Mouse (Mus musculus) T-cell, adult 2 months (primary cell): ENCODE data around the gene Mkrn1.
"Not testable (repeated sequence)": the region's sequence is repeated elsewhere in the genome, so short reads cannot be mapped to it uniquely, and the experiment has no call there.

Experiments used
- DNase-seq: peaks from one replicate; pipeline ENCODE4 v3.0.0; 2022; ENCODE audit warnings: low spot score

Gene Mkrn1

DNA sequence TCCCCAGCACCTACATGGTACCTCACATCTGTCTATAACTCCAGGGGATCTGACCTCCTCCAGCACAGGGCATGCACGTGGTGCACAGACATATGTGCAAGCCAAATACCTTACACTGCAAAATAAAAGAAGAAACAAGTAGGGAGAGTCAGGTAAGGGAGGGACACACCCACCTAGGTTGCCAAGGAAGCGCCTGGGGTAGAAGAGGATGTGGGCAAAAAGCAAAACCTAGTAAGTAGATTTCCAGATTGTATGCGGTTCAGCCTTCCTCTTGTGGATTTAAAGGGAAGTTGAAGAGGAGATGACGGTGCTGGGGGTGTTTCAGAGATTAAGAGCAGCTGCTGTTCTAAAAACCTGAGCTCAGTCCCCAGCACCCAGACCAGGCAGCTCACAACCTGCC lies 41.0 kb downstream of the Mkrn1 start:
- peak; percentile 89 for DNase-seq

DNA sequence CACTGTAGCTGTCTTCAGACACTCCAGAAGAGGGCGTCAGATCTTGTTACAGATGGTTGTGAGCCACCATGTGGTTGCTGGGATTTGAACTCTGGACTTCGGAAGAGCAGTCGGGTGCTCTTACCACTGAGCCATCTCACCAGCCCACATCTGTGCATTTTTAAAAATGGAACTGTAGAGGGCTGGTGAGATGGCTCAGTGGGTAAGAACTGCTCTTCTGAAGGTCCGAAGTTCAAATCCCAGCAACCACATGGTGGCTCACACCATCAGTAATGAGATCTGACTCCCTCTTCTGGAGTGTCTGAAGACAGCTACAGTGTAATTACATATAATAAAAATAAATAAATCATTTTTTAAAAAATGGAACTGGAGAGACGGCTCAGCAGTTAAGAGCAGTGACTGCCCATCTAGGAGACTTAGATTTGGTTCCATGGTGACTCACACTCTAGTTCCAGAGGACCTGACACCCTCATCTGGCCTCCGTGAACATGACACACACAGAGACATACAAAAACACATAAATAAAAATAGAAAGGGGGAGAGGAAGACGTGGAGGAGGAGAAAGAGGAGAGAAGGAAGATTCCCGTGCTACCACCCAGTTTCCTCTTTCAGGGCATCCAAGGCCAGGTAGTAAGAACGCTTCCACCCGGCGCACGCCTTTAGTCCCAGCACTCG lies 42.0 kb downstream of the Mkrn1 start:
- not testable (repeated sequence) for DNase-seq

DNA sequence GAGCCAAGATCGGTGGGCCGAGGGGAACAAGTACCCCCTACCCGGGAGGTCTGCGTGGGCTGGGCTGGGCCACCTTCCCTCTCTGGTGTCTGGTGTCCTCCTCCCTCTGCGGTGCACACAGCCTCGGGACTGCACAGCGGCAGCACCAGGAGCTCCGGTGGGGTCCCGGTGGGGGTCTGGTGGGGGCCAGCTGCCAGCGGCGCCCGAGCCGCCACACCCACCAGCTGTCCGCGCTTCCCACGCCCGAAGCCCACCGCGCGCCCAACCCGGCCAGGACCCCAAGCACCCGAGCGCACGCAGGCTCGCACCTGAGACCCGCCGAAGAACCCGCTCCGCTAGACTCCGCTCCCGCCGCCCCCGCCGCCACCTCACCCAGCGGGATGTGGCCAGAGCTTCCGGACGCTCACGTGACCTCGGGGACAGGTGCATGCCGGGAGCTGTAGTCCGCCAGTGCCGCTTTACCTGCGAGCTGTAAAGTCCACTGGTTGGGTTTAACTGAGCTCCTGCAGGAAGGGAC lies 42.9 kb downstream of the Mkrn1 start, which contains the start of gene Slc37a3:
Gene Slc37a3 (minus strand): TSS at position 365 of the 517 bp plus-strand sequence.
- peak; percentile 88 for DNase-seq

DNA sequence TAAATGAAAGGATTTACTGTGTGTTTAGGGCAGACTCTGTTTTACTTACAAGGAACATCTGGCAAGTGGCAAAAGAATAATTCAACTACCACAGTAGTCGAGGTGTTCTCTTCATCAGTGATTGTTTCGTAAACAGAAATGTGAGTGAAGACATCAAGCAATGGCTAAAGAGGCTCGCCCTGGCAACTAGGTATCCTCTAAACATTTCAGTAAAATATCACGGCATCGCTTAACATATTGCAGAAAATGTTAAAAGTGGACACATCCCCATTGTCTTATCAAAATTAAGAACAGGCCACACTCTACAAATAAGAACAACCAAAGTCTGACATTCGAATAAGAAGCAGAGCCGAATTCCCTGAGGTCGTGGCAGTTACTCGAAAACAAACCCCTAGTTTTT lies 43.5 kb downstream of the Mkrn1 start:
- DNase-seq: no peak

DNA sequence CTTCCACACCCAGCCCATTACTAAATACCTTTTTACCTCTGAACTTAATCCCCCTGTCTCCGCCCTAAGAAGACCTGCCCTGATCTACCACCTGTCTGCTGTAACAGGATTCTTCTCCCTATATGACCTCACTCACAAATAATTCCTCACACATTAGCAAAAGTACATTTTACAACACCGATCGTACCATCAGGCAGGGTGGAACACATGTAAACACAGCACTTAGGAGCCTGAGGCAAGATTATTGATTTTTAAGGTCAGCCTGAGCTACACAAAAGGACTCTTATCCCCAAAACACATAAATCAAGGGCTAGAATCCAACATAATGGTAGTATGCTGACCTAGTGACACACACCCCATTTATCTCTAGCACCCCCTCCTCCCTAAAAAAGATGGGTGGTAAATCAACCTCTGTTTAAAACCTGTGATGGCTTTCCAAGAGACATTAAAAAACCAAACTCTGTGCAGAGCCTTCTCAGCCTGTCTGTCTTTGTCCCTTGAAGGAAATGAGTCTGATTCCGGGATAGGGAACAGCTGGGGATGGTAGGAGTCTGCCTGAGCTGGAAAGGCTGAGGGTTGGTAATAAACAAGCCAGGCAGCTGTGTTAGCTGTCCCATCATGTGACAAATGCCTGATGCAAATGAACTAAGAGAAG lies 46.8 kb downstream of the Mkrn1 start:
- no peak for DNase-seq

DNA sequence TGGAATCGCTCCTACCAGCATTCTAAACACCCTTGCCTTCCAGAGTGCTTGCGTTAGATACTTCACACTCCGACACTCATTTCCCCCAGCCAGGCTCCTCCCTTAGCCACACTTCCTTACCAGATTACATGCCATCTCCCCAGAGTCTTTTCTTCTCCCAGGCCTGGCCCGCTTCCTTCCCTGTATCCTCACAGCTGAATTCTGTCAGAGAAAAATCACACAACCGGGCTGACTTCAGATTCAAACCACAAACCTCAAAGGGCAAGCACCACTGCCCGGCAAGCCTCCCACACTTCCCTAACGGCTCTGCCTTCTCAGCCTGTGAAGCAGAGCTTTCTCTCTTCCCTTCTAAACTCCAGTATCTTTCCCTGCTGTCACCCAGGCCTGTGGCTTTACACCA lies 47.5 kb downstream of the Mkrn1 start:
- DNase-seq: peak; percentile 21

DNA sequence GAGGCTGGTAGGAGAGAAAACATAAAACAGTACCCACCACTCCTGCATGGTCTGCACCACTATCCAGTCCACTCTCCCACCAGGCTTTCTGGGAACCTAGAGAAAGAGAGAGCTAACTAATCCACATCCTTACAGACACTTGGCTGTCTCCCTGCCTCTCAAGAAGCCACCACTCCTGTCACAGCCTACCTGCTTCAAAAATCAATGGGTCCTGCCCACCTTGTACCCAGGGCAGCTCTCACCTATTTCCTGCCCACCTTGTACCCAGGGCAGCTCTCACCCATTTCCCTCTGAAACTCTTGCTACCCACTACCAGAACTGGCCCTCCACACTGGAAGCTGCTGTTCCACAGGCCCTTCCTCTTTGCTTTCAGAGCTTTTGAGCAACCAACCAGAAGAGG lies 48.2 kb downstream of the Mkrn1 start:
- no peak for DNase-seq

DNA sequence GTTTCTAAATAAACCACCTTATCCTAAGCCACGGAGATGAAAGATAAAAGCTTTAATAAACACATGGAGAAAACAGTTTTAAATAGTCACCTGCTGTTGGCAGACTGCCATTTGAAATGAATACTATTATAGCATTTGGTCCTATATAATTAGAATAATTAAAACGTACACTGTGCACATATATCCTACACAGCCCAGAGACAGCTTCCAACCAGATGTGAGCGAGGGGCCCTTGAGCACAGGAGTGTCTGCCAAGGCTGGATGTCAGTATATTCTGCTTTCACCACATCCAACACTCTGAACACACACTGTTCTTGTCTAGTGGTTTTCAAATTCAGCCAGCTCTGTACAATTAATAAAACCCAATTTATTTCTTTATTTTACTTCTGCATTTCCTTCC lies 50.6 kb downstream of the Mkrn1 start:
- no peak for DNase-seq

DNA sequence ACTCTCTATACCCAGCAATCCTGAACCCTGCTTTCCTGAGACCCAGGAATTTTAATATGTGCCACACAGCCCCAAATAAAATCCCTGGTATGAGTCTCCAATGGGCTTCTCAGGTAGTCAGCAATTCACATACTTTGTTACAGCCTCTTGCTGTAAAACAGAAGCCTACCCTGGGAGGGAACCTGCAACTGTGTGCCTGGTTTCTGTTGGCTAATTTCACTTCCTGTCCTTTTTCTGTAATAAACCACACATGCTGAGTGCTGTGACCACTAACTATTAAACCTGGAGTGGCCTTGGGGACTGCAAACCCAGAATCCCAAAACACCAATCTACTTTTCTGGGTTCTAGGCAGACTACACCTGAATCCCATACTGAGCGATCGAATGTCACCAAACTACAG lies 57.6 kb downstream of the Mkrn1 start:
- no peak for DNase-seq

DNA sequence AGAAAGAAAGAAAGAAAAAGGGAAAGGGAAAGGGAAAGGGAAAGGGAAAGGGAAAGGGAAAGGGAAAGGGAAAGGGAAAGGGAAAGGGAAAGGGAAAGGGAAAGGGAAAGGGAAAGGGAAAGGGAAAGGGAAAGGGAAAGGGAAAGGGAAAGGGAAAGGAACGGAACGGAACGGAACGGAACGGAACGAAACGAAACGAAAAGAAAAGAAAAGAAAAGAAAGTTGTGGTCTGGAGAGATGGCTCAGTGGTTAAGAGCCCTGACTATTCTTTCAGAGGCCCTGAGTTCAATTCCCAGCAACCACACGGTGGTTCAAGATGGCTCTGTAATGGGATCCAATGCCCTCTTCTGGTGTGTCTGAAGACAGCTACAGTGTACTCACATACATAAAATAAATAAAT lies 61.1 kb downstream of the Mkrn1 start:
- DNase-seq: not testable (repeated sequence)

DNA sequence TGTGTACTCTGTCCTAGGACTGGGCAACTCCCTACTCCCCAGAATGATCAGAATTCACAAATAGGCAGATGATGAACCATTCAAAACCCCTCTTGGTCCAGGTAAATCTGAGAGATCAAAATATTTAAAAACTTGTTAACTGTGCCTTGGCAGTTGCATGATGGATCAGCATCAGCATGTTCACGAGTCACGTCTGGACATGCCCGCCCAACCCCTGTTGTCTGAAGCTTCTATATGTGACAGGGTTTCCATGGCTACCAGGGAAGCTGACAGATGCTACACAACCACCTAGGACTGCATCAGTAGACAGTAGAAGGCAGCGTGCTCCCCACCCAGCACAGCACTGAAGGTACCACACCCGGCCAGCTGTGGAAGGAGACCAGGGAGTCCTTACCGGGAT lies 71.3 kb downstream of the Mkrn1 start:
- no peak for DNase-seq

DNA sequence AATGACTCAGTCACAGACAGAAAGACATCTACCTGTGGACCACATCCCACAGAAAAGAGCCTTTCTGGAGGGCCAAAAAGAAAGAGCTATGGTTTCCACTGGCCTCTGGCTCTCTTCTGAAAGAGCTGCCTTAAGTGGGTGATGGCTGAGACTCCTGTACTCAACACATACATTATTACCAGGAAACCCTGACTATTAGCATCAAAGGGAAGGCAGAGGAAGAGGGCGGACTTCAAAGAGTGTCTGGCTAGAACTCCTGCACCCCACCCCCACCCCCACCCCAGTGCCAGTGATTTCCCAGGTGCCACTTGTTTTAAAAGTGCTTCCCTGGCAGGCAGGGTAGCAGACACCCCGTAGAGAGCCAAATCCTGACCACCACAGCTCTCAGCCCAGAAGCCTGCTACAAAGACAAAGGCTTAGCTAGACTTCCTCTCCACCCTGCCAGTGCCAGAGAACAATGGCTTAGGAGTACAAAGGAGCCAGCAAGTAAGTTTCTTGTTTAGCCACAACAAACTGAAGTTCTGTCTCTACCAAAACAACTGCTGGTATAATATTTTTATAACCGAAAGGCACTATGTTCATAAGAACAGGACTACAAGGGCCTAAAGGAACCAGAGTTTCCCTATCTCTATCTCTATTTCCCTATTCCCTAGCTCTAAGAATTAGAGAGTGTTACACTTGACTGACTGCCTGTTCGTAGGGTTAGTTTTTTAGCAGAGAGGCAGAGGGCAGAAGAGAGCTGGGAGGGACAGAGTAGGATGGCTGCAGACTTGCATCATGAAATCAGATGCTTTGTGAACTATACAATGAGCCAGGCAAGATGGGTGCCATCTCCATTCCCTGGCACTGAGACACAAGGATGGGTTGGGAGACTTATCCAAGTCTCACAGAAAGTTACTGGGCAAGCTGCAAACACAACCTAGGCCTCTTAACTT lies 72.1 kb downstream of the Mkrn1 start:
- peak; percentile 76 for DNase-seq
